Mouse (Mus musculus): ENCODE data around the gene Setdb1. TPM values are rescaled to one million over a fixed set of nuclear protein-coding genes. Genes with fewer than 3 reads are reported as not detected.
A peak's percentile ranks its signal among the peaks of the same experiment; 100 is the strongest.

Gene Setdb1
- polyA plus RNA-seq, 1 experiment from 2014 or later = 45.2 TPM

DNA sequence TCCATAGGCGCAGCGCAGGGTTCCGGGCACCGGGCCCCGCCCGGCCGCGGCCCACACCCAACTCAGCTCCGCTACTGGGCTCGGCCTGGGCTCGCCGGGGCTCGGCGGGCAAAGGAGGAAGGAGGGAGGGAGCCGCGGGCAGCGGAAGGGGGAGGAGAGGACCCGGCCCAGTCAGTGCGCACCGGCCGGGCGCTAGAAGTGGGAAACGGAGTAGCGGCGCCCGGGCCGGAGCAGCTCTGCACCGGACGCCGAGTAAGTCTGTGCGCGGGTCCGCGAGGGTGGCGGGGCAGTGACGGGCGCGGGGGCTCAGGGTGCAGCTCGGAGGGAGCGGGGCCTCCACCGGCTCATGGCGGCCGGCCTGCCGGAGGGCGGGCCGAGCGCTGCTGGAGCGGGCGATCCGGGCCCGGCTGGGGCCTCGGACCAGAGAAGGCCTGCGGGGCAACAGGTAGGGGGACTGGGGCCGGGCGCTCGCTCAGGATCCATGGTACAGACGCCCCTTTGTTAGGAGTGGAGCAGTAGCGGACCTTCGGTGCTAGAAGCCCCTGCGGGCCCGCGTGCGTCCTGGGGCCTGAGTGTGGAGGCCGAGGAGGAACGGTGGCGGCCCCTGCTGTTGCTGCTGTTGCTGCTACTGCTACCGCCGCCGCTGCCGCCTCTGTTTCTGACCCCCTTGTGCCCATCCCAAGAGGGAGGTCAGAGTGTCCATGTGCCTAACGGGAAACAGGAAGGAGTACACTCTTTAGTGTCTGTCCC, 41.7 kb downstream of the Setdb1 start:
- no peaks in the 10 kb centered on the region for H3K9me3 ChIP-seq (ENCODE audit: control insufficient read depth, low read length)
- H3K9ac ChIP-seq (ENCODE audit: low read length) = peak overlapping the region; percentile 99
- ATAC-seq (replicated peaks; ENCODE audit: low FRiP score, low TSS enrichment, low read depth) (peak; percentile 94), DNase-seq (ENCODE audit: low spot score) (peak; percentile 95)
- peak overlapping the region; percentile 87 for H3K4me3 ChIP-seq (ENCODE audit: low read depth, low read length)
- H3K36me3 ChIP-seq (ENCODE audit: control insufficient read depth, insufficient read depth, low read length) = peaks cover 8% of the 10 kb centered on the region
- peak overlapping the region; percentile 97 for H3K27ac ChIP-seq (ENCODE audit: low read depth)
- peaks cover 17% of the 10 kb centered on the region for H3K4me1 ChIP-seq (replicated peaks; ENCODE audit: control insufficient read depth, insufficient read depth, low read length)
- under 1% methylated on average over 69 of the region's 71 CpGs for WGBS
- H3K4me2 ChIP-seq (ENCODE audit: low read length) = peak overlapping the region; percentile 67
- no peaks in the 10 kb centered on the region for H3K27me3 ChIP-seq (replicated peaks; ENCODE audit: control insufficient read depth, insufficient read depth, low read length)

DNA sequence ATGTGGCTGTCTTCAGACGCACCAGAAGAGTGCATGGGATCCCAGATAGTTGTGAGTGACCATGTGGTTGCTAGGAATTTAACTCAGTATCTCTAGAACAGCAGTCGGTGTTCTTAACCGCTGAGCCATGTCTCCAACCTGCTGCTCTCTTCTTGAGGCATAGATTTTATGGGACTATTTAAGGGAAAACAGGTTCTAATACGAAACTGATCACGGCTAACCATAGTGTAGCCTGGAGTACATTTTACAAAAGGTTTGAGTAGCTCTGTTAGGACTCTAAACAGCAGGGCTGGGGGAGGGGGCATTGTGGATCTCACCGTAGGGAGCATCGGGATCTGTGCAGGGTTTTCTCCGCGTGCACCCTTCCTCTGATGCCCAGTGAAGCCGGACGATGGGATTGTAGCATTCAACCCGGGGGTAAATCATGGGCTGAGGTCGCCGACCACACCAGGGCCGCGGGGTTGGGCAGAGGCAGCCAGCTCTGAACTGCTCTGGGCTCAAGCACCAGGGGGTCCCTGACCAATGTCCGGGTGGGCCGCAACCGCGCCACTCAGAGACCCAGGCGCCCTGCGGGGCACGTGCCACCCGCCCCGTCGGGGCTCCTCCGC, 42.4 kb downstream of the Setdb1 start, which contains the start of gene Cers2:
TSS of gene Cers2 (plus strand) at position 306 of the 608 bp plus-strand sequence.
- 6% methylated on average over 27 of the region's 27 CpGs for WGBS
- Histone ChIP-seq H3K4me3 (ENCODE audit: low read depth, low read length) (peak within 1 kb of the TSS; percentile 87), H3K27me3 (replicated peaks; ENCODE audit: control insufficient read depth, insufficient read depth, low read length) (no peaks in the 10 kb centered on the region), H3K9ac (ENCODE audit: low read length) (peak within 1 kb of the TSS; percentile 99), H3K27ac (ENCODE audit: low read depth) (peak within 1 kb of the TSS; percentile 97), H3K9me3 (ENCODE audit: control insufficient read depth, low read length) (no peaks in the 10 kb centered on the region), H3K36me3 (ENCODE audit: control insufficient read depth, insufficient read depth, low read length) (0 out of 2 replicates have a peak, but pooled peaks cover under 1% of the 10 kb centered on the region), H3K4me2 (ENCODE audit: low read length) (peak within 1 kb of the TSS; percentile 67), H3K4me1 (replicated peaks; ENCODE audit: control insufficient read depth, insufficient read depth, low read length) (peaks cover 17% of the 10 kb centered on the region)
- ATAC-seq (replicated peaks; ENCODE audit: low FRiP score, low TSS enrichment, low read depth) = no peak; the same call in 1 of the 2 replicates
- no peak for DNase-seq (ENCODE audit: low spot score)

DNA sequence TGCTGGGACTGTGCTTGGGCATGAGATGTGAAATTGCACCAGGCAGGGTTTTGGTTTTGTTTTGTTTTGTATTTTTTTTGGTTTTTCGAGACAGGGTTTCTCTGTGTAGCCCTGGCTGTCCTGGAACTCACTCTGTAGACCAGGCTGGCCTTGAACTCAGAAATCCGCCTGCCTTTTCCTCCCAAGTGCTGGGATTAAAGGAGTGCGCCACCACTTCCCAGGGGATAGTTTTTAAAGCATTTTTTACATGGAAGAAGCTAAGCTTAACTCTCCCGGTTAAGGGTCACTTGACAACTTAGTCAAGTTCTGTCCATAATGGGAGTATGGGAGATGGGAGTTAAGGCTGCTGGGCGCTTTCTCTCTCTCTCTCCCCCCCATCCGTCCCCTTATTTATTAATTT, 42.9 kb downstream of the Setdb1 start:
- Histone ChIP-seq H3K4me1 (replicated peaks; ENCODE audit: control insufficient read depth, insufficient read depth, low read length) (peaks cover 17% of the 10 kb centered on the region), H3K27ac (ENCODE audit: low read depth) (no peak overlapping the region), H3K27me3 (replicated peaks; ENCODE audit: control insufficient read depth, insufficient read depth, low read length) (no peaks in the 10 kb centered on the region), H3K4me3 (ENCODE audit: low read depth, low read length) (peak overlapping the region; percentile 87), H3K9me3 (ENCODE audit: control insufficient read depth, low read length) (no peaks in the 10 kb centered on the region), H3K4me2 (ENCODE audit: low read length) (peak overlapping the region; percentile 67), H3K9ac (ENCODE audit: low read length) (no peak overlapping the region), H3K36me3 (ENCODE audit: control insufficient read depth, insufficient read depth, low read length) (no peaks in the 10 kb centered on the region)
- DNase-seq (ENCODE audit: low spot score) (no peak), ATAC-seq (replicated peaks; ENCODE audit: low FRiP score, low TSS enrichment, low read depth) (no peak)
- WGBS = 73% methylated on average over 6 of the region's 6 CpGs

DNA sequence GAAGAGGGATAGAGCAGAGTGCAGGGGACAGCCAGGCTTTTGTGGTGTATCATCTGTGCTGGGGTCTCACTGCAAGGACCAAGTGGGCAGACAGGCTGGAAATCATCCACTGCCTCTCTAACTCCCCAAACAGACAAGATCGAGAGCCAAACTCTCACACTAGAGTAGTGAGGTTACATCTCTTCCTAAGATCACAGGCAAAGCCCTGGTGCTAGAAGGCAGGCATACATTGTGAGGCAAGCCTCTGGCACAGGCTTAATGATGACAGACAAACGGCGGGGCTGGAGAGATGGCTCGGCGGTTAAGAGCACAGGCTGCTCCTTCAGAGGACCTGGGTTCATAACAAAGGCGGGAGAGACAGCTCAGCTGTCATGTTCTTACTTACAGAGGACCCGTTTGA, 43.5 kb downstream of the Setdb1 start:
- no peak overlapping the region for H3K4me2 ChIP-seq (ENCODE audit: low read length)
- H3K27me3 ChIP-seq (replicated peaks; ENCODE audit: control insufficient read depth, insufficient read depth, low read length) = no peaks in the 10 kb centered on the region
- H3K4me3 ChIP-seq (ENCODE audit: low read depth, low read length) = no peak overlapping the region
- no peak overlapping the region for H3K27ac ChIP-seq (ENCODE audit: low read depth)
- no peak overlapping the region for H3K9ac ChIP-seq (ENCODE audit: low read length)
- WGBS = 43% methylated on average over 7 of the region's 7 CpGs
- ATAC-seq (replicated peaks; ENCODE audit: low FRiP score, low TSS enrichment, low read depth) (no peak), DNase-seq (ENCODE audit: low spot score) (no peak)
- no peaks in the 10 kb centered on the region for H3K9me3 ChIP-seq (ENCODE audit: control insufficient read depth, low read length)
- peaks cover 17% of the 10 kb centered on the region for H3K4me1 ChIP-seq (replicated peaks; ENCODE audit: control insufficient read depth, insufficient read depth, low read length)
- H3K36me3 ChIP-seq (ENCODE audit: control insufficient read depth, insufficient read depth, low read length) = no peaks in the 10 kb centered on the region

DNA sequence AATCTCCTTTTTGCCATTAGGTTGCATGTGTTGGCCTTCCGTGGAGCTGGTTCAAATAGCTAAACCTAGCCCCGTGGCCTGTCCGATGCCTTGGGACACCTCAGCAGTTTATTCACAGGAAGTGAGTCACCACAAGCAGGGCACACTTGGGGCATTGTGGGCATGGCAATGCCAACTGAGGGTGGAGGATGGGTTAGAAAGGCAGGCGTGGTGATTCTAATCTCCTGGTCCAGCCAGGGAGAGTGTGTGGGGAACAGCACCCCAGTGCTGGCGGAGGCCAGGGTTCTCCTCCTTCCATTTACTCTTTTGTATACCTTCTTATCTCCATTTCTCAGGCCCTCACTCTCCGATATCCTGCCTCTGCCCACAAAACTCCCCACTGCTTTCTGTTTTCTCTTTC, 44.4 kb downstream of the Setdb1 start:
- no peak for ATAC-seq (replicated peaks; ENCODE audit: low FRiP score, low TSS enrichment, low read depth)
- H3K9me3 ChIP-seq (ENCODE audit: control insufficient read depth, low read length) = no peaks in the 10 kb centered on the region
- peaks cover 13% of the 10 kb centered on the region for H3K4me1 ChIP-seq (replicated peaks; ENCODE audit: control insufficient read depth, insufficient read depth, low read length)
- no peak overlapping the region for H3K9ac ChIP-seq (ENCODE audit: low read length)
- WGBS = 82% methylated on average over 6 of the region's 6 CpGs
- no peak overlapping the region for H3K4me2 ChIP-seq (ENCODE audit: low read length)
- H3K36me3 ChIP-seq (ENCODE audit: control insufficient read depth, insufficient read depth, low read length) = no peaks in the 10 kb centered on the region
- H3K4me3 ChIP-seq (ENCODE audit: low read depth, low read length) = no peak overlapping the region
- no peaks in the 10 kb centered on the region for H3K27me3 ChIP-seq (replicated peaks; ENCODE audit: control insufficient read depth, insufficient read depth, low read length)
- DNase-seq (ENCODE audit: low spot score) = no peak
- H3K27ac ChIP-seq (ENCODE audit: low read depth) = no peak overlapping the region

DNA sequence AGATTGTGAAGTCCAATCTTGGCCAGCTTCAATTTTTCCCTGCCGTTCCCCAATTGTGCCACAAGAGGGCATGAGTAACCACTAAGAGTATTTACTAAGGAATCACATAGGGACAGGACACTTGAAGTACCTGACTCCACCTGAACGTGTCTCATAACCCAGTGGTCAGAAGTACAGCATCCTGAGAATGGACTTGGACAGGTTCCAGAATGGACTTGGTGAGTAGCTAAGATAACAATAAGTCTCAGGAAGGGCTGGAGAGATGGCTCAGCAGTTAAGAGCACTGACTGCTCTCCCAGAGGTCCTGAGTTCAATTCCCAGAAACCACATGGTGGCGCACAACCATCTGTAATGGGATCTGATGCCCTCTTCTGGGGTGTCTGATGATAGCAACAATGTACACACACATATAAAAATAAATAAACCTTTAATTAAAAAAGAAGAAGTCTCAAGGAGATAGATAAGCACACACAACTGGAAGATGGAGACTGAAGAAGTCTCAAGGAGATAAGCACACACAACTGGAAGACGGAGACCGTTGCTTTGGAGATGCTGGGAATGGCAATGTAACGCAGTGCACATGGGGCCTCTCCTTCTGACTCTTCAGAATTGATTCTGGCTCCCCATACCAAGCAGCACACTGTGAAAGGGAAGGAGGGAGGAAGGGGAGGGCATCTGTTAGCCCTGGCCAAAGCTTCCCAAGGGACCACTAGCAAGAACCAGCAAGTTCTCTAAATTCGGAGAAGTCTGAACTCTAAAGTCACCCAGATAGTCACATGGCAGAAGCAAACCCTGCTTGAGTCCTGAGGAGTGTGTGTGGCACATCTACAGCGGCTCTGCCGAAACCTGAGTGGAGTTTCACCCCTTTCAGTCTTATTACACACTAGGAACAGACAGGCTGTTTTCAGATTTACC, 45.8 kb downstream of the Setdb1 start:
- Histone ChIP-seq H3K4me3 (ENCODE audit: low read depth, low read length) (no peak overlapping the region), H3K4me2 (ENCODE audit: low read length) (no peak overlapping the region), H3K9ac (ENCODE audit: low read length) (no peak overlapping the region), H3K27me3 (replicated peaks; ENCODE audit: control insufficient read depth, insufficient read depth, low read length) (no peaks in the 10 kb centered on the region), H3K36me3 (ENCODE audit: control insufficient read depth, insufficient read depth, low read length) (no peaks in the 10 kb centered on the region), H3K9me3 (ENCODE audit: control insufficient read depth, low read length) (no peaks in the 10 kb centered on the region), H3K27ac (ENCODE audit: low read depth) (no peak overlapping the region), H3K4me1 (replicated peaks; ENCODE audit: control insufficient read depth, insufficient read depth, low read length) (peaks cover 3% of the 10 kb centered on the region; the same call in 1 of the 2 replicates)
- 64% methylated on average over 9 of the region's 9 CpGs for WGBS
- DNase-seq (ENCODE audit: low spot score) = peak; percentile 83
- no peak for ATAC-seq (replicated peaks; ENCODE audit: low FRiP score, low TSS enrichment, low read depth)

DNA sequence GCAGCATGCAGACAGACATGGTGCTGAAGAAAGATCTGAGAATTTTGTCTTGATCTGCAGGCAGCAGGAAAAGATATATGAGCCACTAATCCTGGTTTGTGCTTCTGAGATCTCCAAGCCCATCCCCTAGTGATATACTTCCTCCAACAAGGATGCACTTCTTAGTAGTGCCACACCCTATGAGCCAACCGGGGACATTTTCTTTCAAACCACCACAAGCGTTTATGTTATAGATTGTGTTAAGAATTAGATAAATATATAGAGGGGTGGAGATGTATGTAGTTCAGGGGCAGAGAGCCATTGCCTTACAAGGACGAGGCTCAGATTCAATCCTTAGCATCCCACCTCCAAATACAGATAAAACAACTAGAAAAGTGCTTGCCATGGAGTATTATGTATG, 46.5 kb downstream of the Setdb1 start:
- WGBS = 56% methylated on average over 3 of the region's 3 CpGs
- ATAC-seq (replicated peaks; ENCODE audit: low FRiP score, low TSS enrichment, low read depth) (no peak), DNase-seq (ENCODE audit: low spot score) (no peak)

DNA sequence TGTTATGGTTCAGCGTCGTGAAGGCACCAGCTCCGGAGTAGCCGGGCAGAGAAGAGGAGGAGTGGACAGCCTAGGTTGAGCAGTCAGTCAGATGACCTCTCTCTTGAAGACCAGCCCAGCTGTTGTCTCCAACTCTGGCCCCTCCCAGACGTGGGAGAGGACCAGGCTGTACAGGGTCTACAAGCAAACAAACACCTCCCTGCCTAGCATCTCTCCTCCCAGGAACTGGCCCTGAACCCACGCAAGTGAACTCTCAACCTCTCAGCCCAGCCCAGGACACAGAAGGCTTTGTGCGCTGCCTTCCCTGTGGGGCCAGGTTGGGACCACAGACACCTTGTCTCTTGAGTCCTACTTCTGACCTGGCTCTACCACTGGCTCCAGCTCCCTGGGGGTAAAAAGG, 49.9 kb downstream of the Setdb1 start, which contains the start of gene Anxa9:
TSS of gene Anxa9 (minus strand) at position 77 of the 400 bp plus-strand sequence.
- DNase-seq (ENCODE audit: low spot score) = no peak
- no peaks in the 10 kb centered on the region for H3K4me1 ChIP-seq (replicated peaks; ENCODE audit: control insufficient read depth, insufficient read depth, low read length)
- no peak within 1 kb of the TSS for H3K9ac ChIP-seq (ENCODE audit: low read length)
- WGBS = 47% methylated on average over 7 of the region's 7 CpGs
- peak; percentile 18; the same call in 1 of the 2 replicates for ATAC-seq (replicated peaks; ENCODE audit: low FRiP score, low TSS enrichment, low read depth)
- H3K4me3 ChIP-seq (ENCODE audit: low read depth, low read length) = no peak within 1 kb of the TSS
- H3K27me3 ChIP-seq (replicated peaks; ENCODE audit: control insufficient read depth, insufficient read depth, low read length) = no peaks in the 10 kb centered on the region
- no peak within 1 kb of the TSS for H3K4me2 ChIP-seq (ENCODE audit: low read length)
- no peaks in the 10 kb centered on the region for H3K36me3 ChIP-seq (ENCODE audit: control insufficient read depth, insufficient read depth, low read length)
- H3K9me3 ChIP-seq (ENCODE audit: control insufficient read depth, low read length) = no peaks in the 10 kb centered on the region
- H3K27ac ChIP-seq (ENCODE audit: low read depth) = no peak within 1 kb of the TSS

More for the DNA sequence above, 46.5 kb downstream of the Setdb1 start:
- H3K9me3 ChIP-seq (ENCODE audit: control insufficient read depth, low read length) = no peaks in the 10 kb centered on the region
- H3K4me2 ChIP-seq (ENCODE audit: low read length) = no peak overlapping the region
- no peak overlapping the region for H3K27ac ChIP-seq (ENCODE audit: low read depth)
- no peak overlapping the region for H3K9ac ChIP-seq (ENCODE audit: low read length)
- H3K4me1 ChIP-seq (replicated peaks; ENCODE audit: control insufficient read depth, insufficient read depth, low read length) = no peaks in the 10 kb centered on the region
- H3K4me3 ChIP-seq (ENCODE audit: low read depth, low read length) = no peak overlapping the region
- no peaks in the 10 kb centered on the region for H3K36me3 ChIP-seq (ENCODE audit: control insufficient read depth, insufficient read depth, low read length)
- H3K27me3 ChIP-seq (replicated peaks; ENCODE audit: control insufficient read depth, insufficient read depth, low read length) = no peaks in the 10 kb centered on the region
